Mouse (Mus musculus): ENCODE data around the gene Ranbp10.

The Ranbp10 gene

GRCm38 (mm10) chr8:105719637-105720036 is 107.5 kb downstream of the Ranbp10 start:
- DNase-seq (ENCODE audit: low read depth, low spot score): no peak
